Mouse (Mus musculus) urinary bladder, postnatal 36 days (tissue): ENCODE results near the gene Gns.
A peak's percentile ranks its signal among the peaks of the same experiment; 100 is the strongest.

Source experiments
- DNase-seq, 2 experiments: peaks; one replicate each; pipeline ENCODE4 v3.0.0; 2022; ENCODE audit warnings: low spot score in 2 of 2, mixed read lengths in 1 of 2

Gns gene

GRCm38 (mm10) chr10:121429981-121430682 lies 65.2 kb downstream of the Gns start:
- no peak for DNase-seq

- DNase-seq: no peak
Measured at GRCm38 (mm10) chr10:121430764-121431540, 66.1 kb downstream of the Gns start.

DNA sequence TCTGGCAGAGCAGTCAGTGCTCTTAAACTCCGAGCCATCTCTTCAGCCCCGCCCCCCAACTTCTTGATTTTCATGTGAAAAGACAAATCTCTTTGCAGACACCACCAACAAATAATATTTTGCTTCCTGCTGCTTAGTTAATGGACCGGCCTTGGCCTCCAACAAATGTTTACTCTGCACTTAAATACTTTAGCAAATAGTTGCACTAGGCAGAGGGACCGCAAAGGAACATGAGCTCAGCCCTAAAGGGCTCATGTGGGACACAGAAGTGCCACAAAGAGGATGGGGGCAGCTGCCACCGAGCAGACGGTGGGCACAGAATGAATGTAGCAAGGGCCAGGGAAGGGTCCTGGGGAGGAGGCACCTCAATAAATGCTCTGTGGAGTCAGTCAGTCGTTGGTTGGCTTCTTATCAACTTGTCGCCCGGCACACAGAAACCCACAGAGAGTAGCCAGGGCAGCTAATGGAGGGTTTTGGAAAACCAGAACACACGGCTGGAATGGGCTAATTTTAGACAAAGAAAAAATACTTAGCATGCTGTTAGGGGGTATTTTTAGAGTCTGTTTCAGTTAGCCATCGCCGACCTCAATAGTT lies 67.2 kb downstream of the Gns start:
- DNase-seq: no peak

- peak in 1 of 2 experiments; percentile 40 for DNase-seq
Measured at GRCm38 (mm10) chr10:121432635-121433280, 67.9 kb downstream of the Gns start.

DNA sequence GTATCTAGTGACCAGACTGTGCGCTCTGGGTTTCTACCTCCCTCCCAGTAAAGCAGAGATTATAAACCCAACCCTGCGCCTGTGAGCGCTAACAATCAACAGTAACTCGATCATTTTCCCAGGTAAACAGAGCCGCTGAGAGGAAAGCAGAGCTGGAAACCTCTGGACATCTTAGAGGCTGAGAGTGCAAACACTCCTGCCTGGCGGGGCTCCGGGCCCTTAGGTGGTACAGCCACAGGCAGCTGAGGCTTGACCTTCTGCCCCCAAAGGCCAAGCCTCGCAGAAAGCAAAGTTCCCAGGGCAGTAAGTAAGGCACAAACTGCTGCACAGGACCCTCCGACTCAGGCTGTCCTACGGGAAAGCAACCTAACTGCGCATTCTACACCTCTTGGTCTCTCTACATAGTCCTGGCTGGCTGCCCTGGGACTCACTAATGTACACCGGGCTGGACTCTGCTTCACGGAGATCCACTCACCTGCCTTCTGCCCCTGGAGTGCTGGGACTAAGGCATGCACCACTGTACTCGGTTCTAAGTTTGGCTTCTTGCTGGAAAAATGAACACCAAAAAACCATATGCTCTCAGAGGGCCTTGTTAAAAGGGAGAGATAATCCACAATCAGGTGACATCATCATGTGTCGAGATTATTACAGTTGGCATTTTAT lies 69.7 kb downstream of the Gns start:
- DNase-seq: no peak

GRCm38 (mm10) chr10:121435546-121436257 lies 70.8 kb downstream of the Gns start:
- peak in 1 of 2 experiments; percentile 62 for DNase-seq

DNA sequence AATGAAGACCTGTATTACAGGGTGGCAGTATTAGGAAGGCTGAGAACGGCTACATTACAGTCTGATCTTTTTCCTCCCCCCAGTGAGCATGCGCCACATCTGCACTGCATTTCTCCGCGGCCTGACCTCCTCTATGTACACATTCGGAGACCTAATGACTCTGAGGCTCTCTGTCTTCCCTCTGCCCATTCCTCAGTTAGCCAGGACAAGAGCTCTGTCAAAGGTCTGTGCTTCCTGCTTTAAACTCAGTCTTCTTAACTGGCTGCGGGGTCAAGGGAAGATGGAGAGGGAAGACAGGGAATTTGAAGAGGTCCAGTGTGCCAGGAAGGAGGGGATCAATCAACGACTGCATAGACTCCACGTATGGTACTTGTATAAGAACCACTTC lies 71.4 kb downstream of the Gns start:
- DNase-seq: no peak

DNA sequence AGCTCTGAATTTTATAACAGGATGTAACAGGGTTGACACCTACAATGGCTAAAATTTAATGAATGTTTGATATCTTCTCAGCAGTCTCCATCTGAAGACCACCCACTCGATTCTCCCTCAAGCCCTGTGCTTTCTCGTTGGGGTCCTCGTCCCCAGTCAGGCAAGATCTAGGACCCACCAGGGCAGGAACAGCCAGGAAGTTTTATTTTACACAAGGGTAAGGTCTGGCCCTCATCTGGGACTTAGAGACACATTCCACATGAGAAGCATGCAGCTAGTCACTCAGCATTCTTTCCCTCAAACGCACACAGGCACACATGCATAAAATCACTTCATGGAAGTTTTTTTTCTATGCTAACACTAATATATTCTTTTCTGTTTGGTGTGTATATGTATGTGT lies 71.8 kb downstream of the Gns start:
- DNase-seq: no peak

GRCm38 (mm10) chr10:121438109-121438508 lies 73.2 kb downstream of the Gns start:
- no peak for DNase-seq

- DNase-seq: no peak
Measured at GRCm38 (mm10) chr10:121439310-121439731, 74.4 kb downstream of the Gns start.

GRCm38 (mm10) chr10:121443791-121444190 lies 78.9 kb downstream of the Gns start:
- DNase-seq: no peak

DNA sequence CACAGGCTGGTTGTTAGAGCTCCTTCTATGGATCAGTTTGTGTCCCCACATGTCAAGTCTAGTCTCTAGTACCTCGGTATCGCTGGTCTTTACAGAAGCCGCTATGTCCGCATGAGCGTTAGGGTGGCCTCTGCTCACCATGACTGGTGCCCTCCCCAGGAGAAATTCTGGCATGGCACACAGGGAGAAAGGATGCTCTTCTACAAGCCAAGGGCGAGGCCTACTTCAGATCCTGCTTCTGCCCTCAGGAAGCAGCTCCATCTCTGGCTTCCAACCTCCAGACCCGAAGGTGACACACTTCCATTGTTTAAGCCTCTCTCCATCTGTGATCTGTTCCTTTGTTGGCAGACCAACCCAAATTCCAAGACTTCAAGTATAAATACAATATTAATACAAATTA lies 79.3 kb downstream of the Gns start:
- no peak for DNase-seq

GRCm38 (mm10) chr10:121445808-121446207 lies 80.9 kb downstream of the Gns start:
- no peak for DNase-seq
